23 mouse cellular contexts compared by ENCODE assay signal in genomic region chr15:3231004-3231403, GRCm38 (mm10). TPM values are rescaled to one million over a fixed set of nuclear protein-coding genes. Genes with fewer than 3 reads are reported as not detected.
DNase-seq lines count a peak whose midpoint lies in the region; ATAC-seq and TF ChIP-seq lines count a peak whose summit lies in the region.
"Had no signal": no experiment of that assay in that cellular context is flagged by ENCODE, and none has a peak within 500 bp of the region (broad histone marks: within the 10 kb centered on the region; RNA-seq: fewer than 3 reads in every experiment).

No protein-coding gene starts in this region.

- TF ChIP-seq EP300 in liver, embryonic 14.5 days (IDR thresholded peaks at IDR 0.05; ENCODE audit: low read depth) = no peak

- H3K27me3 ChIP-seq in liver, embryonic 14.5 days (ENCODE audit: control insufficient read depth, insufficient read depth, low read length) = no peaks in the 10 kb centered on the region
- H3K27me3 ChIP-seq: embryonic facial prominence, embryonic 15.5 days had no signal

- peaks cover 0 to 40% of the 10 kb centered on the region in 2 experiments; a peak in 3 of 4 replicates for H3K4me1 ChIP-seq in liver, embryonic 14.5 days (replicated peaks; ENCODE audit: control insufficient read depth in 2 of 2, insufficient read depth in 2 of 2, low read length in 1 of 2)

- ATAC-seq in liver, embryonic 14.5 days (ENCODE audit: insufficient read depth) = peak; percentile 26; the same call in 1 of the 2 replicates
- ATAC-seq in megakaryocyte progenitor cell, adult 5-6 weeks (replicated peaks; ENCODE audit: poor library complexity) = peak; percentile 52
- ATAC-seq: forebrain, embryonic 14.5 days had no signal

- no peak overlapping the region for H3K4me3 ChIP-seq in liver, embryonic 14.5 days (ENCODE audit: insufficient read depth in 1 of 2, low read depth in 2 of 2, low read length in 2 of 2)
- H3K4me3 ChIP-seq: embryonic facial prominence, embryonic 15.5 days; erythroblast, embryonic 14.5 days; forebrain, embryonic 10.5 days; gastrocnemius, adult 2 months; heart, embryonic 10.5 days; hindbrain, embryonic 10.5 days had no signal

- no peaks in the 10 kb centered on the region for H3K36me3 ChIP-seq in liver, embryonic 14.5 days (replicated peaks; ENCODE audit: control insufficient read depth, insufficient read depth, low read depth)
- H3K36me3 ChIP-seq: embryonic facial prominence, embryonic 15.5 days; forebrain, embryonic 10.5 days; heart, embryonic 10.5 days; hindbrain, embryonic 10.5 days had no signal

- peak; percentile 86 for DNase-seq in heart, adult 11 months
- DNase-seq in heart, postnatal 25 days (ENCODE audit: low spot score) = no peak
- DNase-seq in liver, embryonic 14.5 days (ENCODE audit: low read depth in 3 of 3, low spot score in 3 of 3) = no peak
- no peak for DNase-seq in liver
- no peak for DNase-seq in spleen, postnatal 10 days (ENCODE audit: low spot score in 2 of 2)
- no peak for DNase-seq in layer of hippocampus, adult 9-11 months
- DNase-seq: adrenal gland, postnatal 10 days; cerebellum, adult 11 months; cerebellum, adult 8-10 months; cerebellum, postnatal 14 days; embryo, embryonic 11 days; gastrocnemius, adult 2 months; gastrocnemius, postnatal 25 days; heart, adult 18-20 months; heart, postnatal 10 days had no signal

- TF ChIP-seq CTCF in liver, embryonic 14.5 days (IDR thresholded peaks at IDR 0.05; ENCODE audit: low read depth) = no peak

- WGBS in liver, embryonic 14.5 days (ENCODE audit: insufficient replicate concordance) = 47% methylated on average over 4 of the region's 4 CpGs

- no peak overlapping the region for H3K4me2 ChIP-seq in liver, embryonic 14.5 days (ENCODE audit: low read depth)
- H3K4me2 ChIP-seq: embryonic facial prominence, embryonic 15.5 days; hindbrain, embryonic 14.5 days had no signal

- H3K27ac ChIP-seq in liver, embryonic 14.5 days = no peak overlapping the region
- H3K27ac ChIP-seq: embryonic facial prominence, embryonic 15.5 days; forebrain, embryonic 10.5 days; gastrocnemius, adult 2 months; heart, embryonic 10.5 days; hindbrain, embryonic 14.5 days had no signal

- H3K9me3 ChIP-seq in liver, embryonic 14.5 days (ENCODE audit: control insufficient read depth, low read length) = no peaks in the 10 kb centered on the region
- H3K9me3 ChIP-seq: embryonic facial prominence, embryonic 15.5 days; forebrain, embryonic 10.5 days; heart, embryonic 10.5 days; hindbrain, embryonic 10.5 days had no signal

- intact Hi-C loops in heart, postnatal 25 days (cut with DNase I) = no loop called here

- H3K9ac ChIP-seq in liver, embryonic 14.5 days (replicated peaks) = no peak overlapping the region
- H3K9ac ChIP-seq: embryonic facial prominence, embryonic 15.5 days; hindbrain, embryonic 14.5 days had no signal

RNA-seq across cellular contexts. Expression of gene Selenop, which starts 37.3 kb away (rescaled TPM):
- total RNA-seq in heart, postnatal 25 days (2021) = 100 to 1,000 TPM; 344 to 347 TPM
- polyA plus RNA-seq in liver, embryonic 14.5 days (2012; rRNA removed) = 205 and 242 TPM in 2 replicates
- 465 and 470 TPM in 2 replicates for polyA plus RNA-seq in liver, embryonic 14.5 days (2014; fragmentation: Nextera tagmentation; extraction: Ambion mirVana)
- 106 and 110 TPM in 2 replicates for total RNA-seq in megakaryocyte progenitor cell, adult 5-6 weeks (2015)
- 55.3 and 56.5 TPM in 2 replicates for total RNA-seq in megakaryocyte progenitor cell, adult 5-6 weeks (2017)
